Mouse (Mus musculus) gastrocnemius, postnatal 36 days (tissue): Measurements from ENCODE around the gene Olfr1360. TPM values are rescaled to one million over a fixed set of nuclear protein-coding genes. Genes with fewer than 3 reads are reported as not detected.

Experiments
- DNase-seq, 2 experiments: peaks; one replicate each; pipeline ENCODE4 v3.0.0; 2022
- intact Hi-C: fragments of 180-260 bp; cut with DNase I; formaldehyde crosslinking; loops from one replicate; pipeline ENCODE4 v1.15.1; 2025
- microRNA-seq, 2 experiments: library from miRNA; unstranded; fragments of <30 nt; microRNA quantifications; one replicate each; pipeline ENCODE4 v1.2.0; 2021
- total RNA-seq, 2 experiments: library from RNA; stranded (reverse); gene quantifications; 2 replicates each; pipeline ENCODE4 v1.2.3; 2021

Olfr1360 gene
- total RNA-seq, 2 experiments from 2014 or later, result not detected

DNA sequence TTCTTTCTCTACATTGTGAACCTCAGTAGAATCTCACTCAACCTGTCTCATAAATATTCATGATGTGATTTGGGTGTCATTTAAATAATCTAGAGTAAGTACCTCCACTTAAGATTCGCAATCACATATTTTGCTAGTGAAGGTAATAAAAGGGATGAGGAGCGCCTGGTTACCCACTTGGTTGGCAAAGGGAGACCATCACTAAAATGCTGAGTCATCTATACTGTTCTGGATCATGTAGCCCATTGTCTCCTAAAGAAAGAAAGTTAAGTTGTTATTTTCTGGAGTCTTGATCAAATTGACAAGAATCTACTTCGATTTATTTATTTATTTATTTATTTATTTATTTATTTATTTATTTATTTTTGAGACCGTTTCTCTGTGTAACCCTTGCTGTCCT, 29.5 kb upstream of the Olfr1360 start:
- intact Hi-C loops, result no loop called here
- no peak for DNase-seq

DNA sequence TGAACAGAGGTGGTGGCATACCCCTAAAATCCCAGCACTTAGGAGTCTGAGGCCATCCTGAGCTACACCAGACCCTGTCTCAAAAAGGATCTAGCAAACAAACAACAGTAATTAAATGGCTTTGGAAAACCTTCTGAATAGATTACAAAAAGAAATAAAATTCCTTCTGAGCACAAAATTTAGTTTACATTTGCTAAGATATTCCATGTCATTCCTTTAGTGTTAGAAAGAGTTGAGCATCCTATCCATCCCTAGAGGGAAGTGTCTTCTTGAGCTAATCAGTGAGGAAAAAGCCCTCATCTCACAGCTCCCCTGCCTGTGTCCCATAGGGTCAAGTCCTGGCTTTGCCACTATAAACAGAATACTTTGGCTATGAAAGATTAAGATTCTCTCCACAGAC, 20.6 kb upstream of the Olfr1360 start, which contains the start of gene Olfr1359:
Gene Olfr1359 (plus strand): TSS at position 301 of the 400 bp plus-strand sequence.
- intact Hi-C loops, result no loop called here
- DNase-seq, result no peak

DNA sequence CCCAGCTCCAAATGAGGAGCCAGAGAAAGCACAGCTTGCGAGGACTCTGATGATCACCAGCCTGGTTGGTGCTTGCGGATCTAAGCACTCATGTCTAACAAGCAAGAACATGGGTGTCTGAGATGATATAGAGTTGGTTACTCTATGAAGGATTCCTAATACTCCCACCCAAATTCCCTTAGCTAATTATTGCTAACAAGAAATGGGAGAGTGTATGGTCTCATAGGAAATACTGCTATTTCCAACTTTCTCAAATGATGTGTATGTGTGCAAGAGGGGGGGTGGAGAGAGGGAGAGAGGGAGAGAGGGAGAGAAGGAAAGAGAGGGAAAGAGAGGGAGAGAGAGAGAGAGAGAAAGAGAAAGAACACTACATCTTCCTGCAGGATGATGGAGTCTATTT, 13.9 kb downstream of the Olfr1360 start, which contains the start of gene Olfr1361:
Gene Olfr1361 (minus strand): TSS at position 101 of the 400 bp plus-strand sequence.
- intact Hi-C loops, result no loop called here
- DNase-seq, result no peak

DNA sequence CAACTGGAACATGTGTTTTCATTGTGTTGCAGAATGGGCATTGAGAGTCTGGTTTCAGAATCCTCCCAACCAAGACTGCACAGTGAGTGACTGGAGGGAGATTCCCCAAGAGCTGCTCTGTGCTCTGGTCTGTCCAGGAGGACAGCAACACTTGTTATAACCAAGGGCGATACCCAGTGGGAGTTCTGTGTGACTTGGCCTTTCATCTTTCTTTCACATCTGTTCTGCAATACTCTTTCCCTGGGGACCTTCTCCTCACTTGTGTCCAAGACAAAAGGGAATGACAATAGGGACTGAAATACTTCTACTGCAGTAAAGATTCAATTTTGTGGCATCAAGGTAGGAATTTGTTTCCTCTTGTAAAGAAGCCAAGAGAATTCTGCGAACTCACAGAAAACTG, 34.8 kb downstream of the Olfr1360 start, which contains the start of gene Olfr11:
Gene Olfr11 (minus strand): TSS at position 101 of the 400 bp plus-strand sequence.
- no peak for DNase-seq
- intact Hi-C loops, result no loop called here

Small RNAs within 50 kb of the gene (microRNA-seq; reads per million reads assigned to microRNA genes)
- 0 reads per million in 2 experiments for gene Gm44357
- gene Gm44367, result 0 reads per million in 2 experiments

Other genes starting within 250 kb of the Olfr1360 start
- under 1 TPM; 0.20 to 0.36 TPM for gene Pgbd1, start 236.3 kb downstream of the Olfr1360 start, total RNA-seq
- 10 to 100 TPM in 1 of 2 experiments, 1 to 10 TPM in 1; 8.8 to 11.9 TPM for gene Zscan26, start 223.7 kb downstream of the Olfr1360 start, total RNA-seq
- gene Nkapl, start 208.9 kb downstream of the Olfr1360 start, total RNA-seq, result under 1 TPM in 1 of 2 experiments, not detected in 1; 0.17 TPM
- under 1 TPM; 0.25 to 0.43 TPM for gene Zkscan4, start 198.5 kb downstream of the Olfr1360 start, total RNA-seq
- not detected for gene Gm10065, start 198.0 kb downstream of the Olfr1360 start, total RNA-seq
- 10 to 100 TPM; 21.6 to 22.8 TPM for gene AK157302, start 182.2 kb downstream of the Olfr1360 start, total RNA-seq
- 100 to 1,000 TPM; 119 to 122 TPM for gene Gm11273, start 176.0 kb downstream of the Olfr1360 start, total RNA-seq
- 1 to 10 TPM; 4.0 to 6.2 TPM for gene Zkscan8, start 146.3 kb downstream of the Olfr1360 start, total RNA-seq
- not detected for gene Olfr1366, start 134.6 kb downstream of the Olfr1360 start, total RNA-seq
- gene Olfr1535, start 117.5 kb downstream of the Olfr1360 start, total RNA-seq, result not detected
- not detected for gene Olfr1364, start 95.6 kb downstream of the Olfr1360 start, total RNA-seq
- not detected for gene Olfr1362, start 63.4 kb downstream of the Olfr1360 start, total RNA-seq
- not detected for gene Olfr11, start 34.9 kb downstream of the Olfr1360 start, total RNA-seq
- not detected for gene Olfr1361, start 14.0 kb downstream of the Olfr1360 start, total RNA-seq
- not detected for gene Olfr1359, start 20.7 kb upstream of the Olfr1360 start, total RNA-seq
- 10 to 100 TPM; 10.7 to 18.2 TPM for gene Hist1h2bl, start 38.7 kb upstream of the Olfr1360 start, total RNA-seq
- gene Hist1h2ai, start 39.0 kb upstream of the Olfr1360 start, total RNA-seq, result 1 to 10 TPM; 3.3 to 8.8 TPM
- 10 to 100 TPM; 12.6 to 15.0 TPM for gene Hist1h3h, start 40.3 kb upstream of the Olfr1360 start, total RNA-seq
- gene Hist1h2bm, start 44.6 kb upstream of the Olfr1360 start, total RNA-seq, result 1 to 10 TPM; 2.0 to 3.5 TPM
- gene Hist1h4j, start 57.7 kb upstream of the Olfr1360 start, total RNA-seq, result 1 to 10 TPM; 2.0 to 3.2 TPM
- 10 to 100 TPM; 27.0 to 38.7 TPM for gene Hist1h4k, start 73.1 kb upstream of the Olfr1360 start, total RNA-seq
- 1 to 10 TPM; 2.1 to 4.8 TPM for gene Hist1h2ak, start 76.4 kb upstream of the Olfr1360 start, total RNA-seq
- 1 to 10 TPM; 6.9 to 9.3 TPM for gene Hist1h2bn, start 76.7 kb upstream of the Olfr1360 start, total RNA-seq
- gene Hist1h1b, start 103.2 kb upstream of the Olfr1360 start, total RNA-seq, result 1 to 10 TPM; 4.7 to 6.6 TPM
- gene Hist1h3i, start 106.0 kb upstream of the Olfr1360 start, total RNA-seq, result 10 to 100 TPM; 11.9 to 24.7 TPM
- 1 to 10 TPM; 1.0 to 2.0 TPM for gene Hist1h2an, start 109.8 kb upstream of the Olfr1360 start, total RNA-seq
- gene Hist1h2bp, start 110.1 kb upstream of the Olfr1360 start, total RNA-seq, result 1 to 10 TPM; 3.8 to 6.5 TPM
- gene Hist1h2bq, start 132.8 kb upstream of the Olfr1360 start, total RNA-seq, result 10 to 100 TPM; 18.8 to 22.7 TPM
- 1 to 10 TPM in 1 of 2 experiments, under 1 TPM in 1; 0.81 to 6.5 TPM for gene Hist1h2ao, start 133.1 kb upstream of the Olfr1360 start, total RNA-seq
- gene Hist1h4m, start 134.3 kb upstream of the Olfr1360 start, total RNA-seq, result 10 to 100 TPM; 61.4 to 75.8 TPM
- gene Hist1h4n, start 154.8 kb upstream of the Olfr1360 start, total RNA-seq, result not detected
- gene Hist1h2ap, start 156.1 kb upstream of the Olfr1360 start, total RNA-seq, result 10 to 100 TPM; 11.5 to 14.3 TPM
- gene Hist1h2br, start 156.3 kb upstream of the Olfr1360 start, total RNA-seq, result 10 to 100 TPM; 19.2 to 22.2 TPM